Mouse (Mus musculus): ENCODE results near the gene Ak3. TPM values are rescaled to one million over a fixed set of nuclear protein-coding genes. Genes with fewer than 3 reads are reported as not detected.

The Ak3 gene
- polyA plus RNA-seq, 1 experiment from 2014 or later = 107 TPM

- no peak for ATAC-seq (ENCODE audit: insufficient read depth, low FRiP score, low read depth)
These were observed 7.6 kb downstream of the Ak3 start for GRCm38 (mm10) chr19:29040206-29040605.

GRCm38 (mm10) chr19:29039334-29039733, 8.4 kb downstream of the Ak3 start:
- peaks cover 3% of the 10 kb centered on the region; the same call in 1 of the 2 replicates for H3K36me3 ChIP-seq

More at GRCm38 (mm10) chr19:29040206-29040605, 7.6 kb downstream of the Ak3 start:
- no peak overlapping the region for H3K9ac ChIP-seq
- H3K4me2 ChIP-seq = no peak overlapping the region
- H3K36me3 ChIP-seq = no peaks in the 10 kb centered on the region
- 72% methylated on average over 4 of the region's 4 CpGs for WGBS
- no peak overlapping the region for H3K27ac ChIP-seq
- no peaks in the 10 kb centered on the region for H3K9me3 ChIP-seq
- no peak overlapping the region for H3K4me3 ChIP-seq (replicated peaks)
- no peaks in the 10 kb centered on the region for H3K27me3 ChIP-seq (replicated peaks)
- H3K4me1 ChIP-seq = no peaks in the 10 kb centered on the region

GRCm38 (mm10) chr19:29037541-29037940, 10.2 kb downstream of the Ak3 start:
- no peak for ATAC-seq (ENCODE audit: insufficient read depth, low FRiP score, low read depth)
- Histone ChIP-seq H3K4me1 (no peaks in the 10 kb centered on the region), H3K4me2 (no peak overlapping the region), H3K27ac (no peak overlapping the region), H3K9ac (no peak overlapping the region), H3K9me3 (no peaks in the 10 kb centered on the region), H3K36me3 (peaks cover 3% of the 10 kb centered on the region; the same call in 1 of the 2 replicates), H3K4me3 (replicated peaks) (no peak overlapping the region), H3K27me3 (replicated peaks) (no peaks in the 10 kb centered on the region)
- whole genome bisulfite sequencing = 90% methylated on average over 10 of the region's 10 CpGs

More at GRCm38 (mm10) chr19:29039334-29039733, 8.4 kb downstream of the Ak3 start:
- no peak for ATAC-seq (ENCODE audit: insufficient read depth, low FRiP score, low read depth)
- Histone ChIP-seq H3K4me1 (no peaks in the 10 kb centered on the region), H3K9me3 (no peaks in the 10 kb centered on the region), H3K4me2 (no peak overlapping the region), H3K9ac (no peak overlapping the region), H3K4me3 (replicated peaks) (no peak overlapping the region), H3K27me3 (replicated peaks) (no peaks in the 10 kb centered on the region), H3K27ac (no peak overlapping the region)

- no peaks in the 10 kb centered on the region for H3K27me3 ChIP-seq (replicated peaks)
- 90% methylated on average over 5 of the region's 5 CpGs for WGBS
- ATAC-seq (ENCODE audit: insufficient read depth, low FRiP score, low read depth) = no peak
- H3K27ac ChIP-seq = no peak overlapping the region
- H3K4me2 ChIP-seq = no peak overlapping the region
- peaks cover 4% of the 10 kb centered on the region; the same call in 1 of the 2 replicates for H3K36me3 ChIP-seq
- no peak overlapping the region for H3K9ac ChIP-seq
- no peak overlapping the region for H3K4me3 ChIP-seq (replicated peaks)
- H3K4me1 ChIP-seq = no peaks in the 10 kb centered on the region
- no peaks in the 10 kb centered on the region for H3K9me3 ChIP-seq
These were observed 10.7 kb downstream of the Ak3 start for GRCm38 (mm10) chr19:29037026-29037425.

GRCm38 (mm10) chr19:29032662-29033061, 15.1 kb downstream of the Ak3 start:
- Histone ChIP-seq H3K27me3 (replicated peaks) (no peaks in the 10 kb centered on the region), H3K36me3 (peaks cover 8% of the 10 kb centered on the region; the same call in 1 of the 2 replicates), H3K27ac (no peak overlapping the region), H3K9ac (no peak overlapping the region), H3K9me3 (no peaks in the 10 kb centered on the region), H3K4me1 (no peaks in the 10 kb centered on the region), H3K4me3 (replicated peaks) (no peak overlapping the region), H3K4me2 (no peak overlapping the region)
- no peak for ATAC-seq (ENCODE audit: insufficient read depth, low FRiP score, low read depth)

- H3K27ac ChIP-seq = no peak overlapping the region
- peaks cover 8% of the 10 kb centered on the region; the same call in 1 of the 2 replicates for H3K36me3 ChIP-seq
- H3K9ac ChIP-seq = no peak overlapping the region
- H3K4me1 ChIP-seq = no peaks in the 10 kb centered on the region
- no peak overlapping the region for H3K4me3 ChIP-seq (replicated peaks)
- H3K4me2 ChIP-seq = no peak overlapping the region
- 92% methylated on average over 3 of the region's 3 CpGs for WGBS
- H3K27me3 ChIP-seq (replicated peaks) = no peaks in the 10 kb centered on the region
- ATAC-seq (ENCODE audit: insufficient read depth, low FRiP score, low read depth) = no peak
- H3K9me3 ChIP-seq = no peaks in the 10 kb centered on the region
These were observed 16.0 kb downstream of the Ak3 start for GRCm38 (mm10) chr19:29031788-29032187.

- Histone ChIP-seq H3K4me2 (no peak overlapping the region), H3K36me3 (peaks cover 34% of the 10 kb centered on the region), H3K9me3 (no peaks in the 10 kb centered on the region), H3K4me3 (replicated peaks) (no peak overlapping the region), H3K27me3 (replicated peaks) (no peaks in the 10 kb centered on the region), H3K27ac (no peak overlapping the region), H3K9ac (no peak overlapping the region), H3K4me1 (no peaks in the 10 kb centered on the region)
- ATAC-seq (ENCODE audit: insufficient read depth, low FRiP score, low read depth) = no peak
- 60% methylated on average over 11 of the region's 11 CpGs for WGBS
These were observed 23.3 kb downstream of the Ak3 start for GRCm38 (mm10) chr19:29024391-29024947.

GRCm38 (mm10) chr19:29021754-29022345, 25.9 kb downstream of the Ak3 start:
- Histone ChIP-seq H3K9me3 (no peaks in the 10 kb centered on the region), H3K27me3 (replicated peaks) (no peaks in the 10 kb centered on the region), H3K27ac (no peak overlapping the region), H3K4me2 (no peak overlapping the region), H3K9ac (no peak overlapping the region), H3K36me3 (peaks cover 47% of the 10 kb centered on the region), H3K4me1 (no peaks in the 10 kb centered on the region), H3K4me3 (replicated peaks) (no peak overlapping the region)
- ATAC-seq (ENCODE audit: insufficient read depth, low FRiP score, low read depth) = no peak
- 89% methylated on average over 7 of the region's 7 CpGs for WGBS

- 88% methylated on average over 3 of the region's 3 CpGs for WGBS
- no peak overlapping the region for H3K27ac ChIP-seq
- H3K4me2 ChIP-seq = no peak overlapping the region
- no peaks in the 10 kb centered on the region for H3K4me1 ChIP-seq
- H3K36me3 ChIP-seq = peaks cover 49% of the 10 kb centered on the region
- no peak overlapping the region for H3K9ac ChIP-seq
- no peak overlapping the region for H3K4me3 ChIP-seq (replicated peaks)
- no peaks in the 10 kb centered on the region for H3K9me3 ChIP-seq
- no peaks in the 10 kb centered on the region for H3K27me3 ChIP-seq (replicated peaks)
- ATAC-seq (ENCODE audit: insufficient read depth, low FRiP score, low read depth) = no peak
These were observed 28.1 kb downstream of the Ak3 start for GRCm38 (mm10) chr19:29019647-29020046.

GRCm38 (mm10) chr19:29016786-29017185, 31.0 kb downstream of the Ak3 start:
- Histone ChIP-seq H3K36me3 (peaks cover 48% of the 10 kb centered on the region), H3K27ac (no peak overlapping the region), H3K4me1 (no peaks in the 10 kb centered on the region), H3K9ac (no peak overlapping the region), H3K4me2 (no peak overlapping the region), H3K9me3 (no peaks in the 10 kb centered on the region), H3K27me3 (replicated peaks) (no peaks in the 10 kb centered on the region), H3K4me3 (replicated peaks) (no peak overlapping the region)
- 77% methylated on average over 5 of the region's 5 CpGs for WGBS
- ATAC-seq (ENCODE audit: insufficient read depth, low FRiP score, low read depth) = no peak

GRCm38 (mm10) chr19:29016204-29016765, 31.5 kb downstream of the Ak3 start:
- WGBS = 82% methylated on average over 5 of the region's 5 CpGs
- H3K27ac ChIP-seq = no peak overlapping the region
- H3K4me1 ChIP-seq = no peaks in the 10 kb centered on the region
- no peak overlapping the region for H3K4me3 ChIP-seq (replicated peaks)
- no peaks in the 10 kb centered on the region for H3K9me3 ChIP-seq
- no peak overlapping the region for H3K9ac ChIP-seq
- no peak for ATAC-seq (ENCODE audit: insufficient read depth, low FRiP score, low read depth)
- no peak overlapping the region for H3K4me2 ChIP-seq
- H3K27me3 ChIP-seq (replicated peaks) = no peaks in the 10 kb centered on the region
- peaks cover 48% of the 10 kb centered on the region for H3K36me3 ChIP-seq

GRCm38 (mm10) chr19:29015410-29016203, 32.2 kb downstream of the Ak3 start:
- Histone ChIP-seq H3K9ac (no peak overlapping the region), H3K27ac (no peak overlapping the region), H3K4me2 (no peak overlapping the region), H3K4me3 (replicated peaks) (no peak overlapping the region), H3K9me3 (no peaks in the 10 kb centered on the region), H3K36me3 (peaks cover 47% of the 10 kb centered on the region), H3K4me1 (no peaks in the 10 kb centered on the region), H3K27me3 (replicated peaks) (no peaks in the 10 kb centered on the region)
- WGBS = 84% methylated on average over 8 of the region's 8 CpGs
- ATAC-seq (ENCODE audit: insufficient read depth, low FRiP score, low read depth) = no peak

Data from stomach, embryonic 15.5 days (tissue).